In the genomic region with DNA sequence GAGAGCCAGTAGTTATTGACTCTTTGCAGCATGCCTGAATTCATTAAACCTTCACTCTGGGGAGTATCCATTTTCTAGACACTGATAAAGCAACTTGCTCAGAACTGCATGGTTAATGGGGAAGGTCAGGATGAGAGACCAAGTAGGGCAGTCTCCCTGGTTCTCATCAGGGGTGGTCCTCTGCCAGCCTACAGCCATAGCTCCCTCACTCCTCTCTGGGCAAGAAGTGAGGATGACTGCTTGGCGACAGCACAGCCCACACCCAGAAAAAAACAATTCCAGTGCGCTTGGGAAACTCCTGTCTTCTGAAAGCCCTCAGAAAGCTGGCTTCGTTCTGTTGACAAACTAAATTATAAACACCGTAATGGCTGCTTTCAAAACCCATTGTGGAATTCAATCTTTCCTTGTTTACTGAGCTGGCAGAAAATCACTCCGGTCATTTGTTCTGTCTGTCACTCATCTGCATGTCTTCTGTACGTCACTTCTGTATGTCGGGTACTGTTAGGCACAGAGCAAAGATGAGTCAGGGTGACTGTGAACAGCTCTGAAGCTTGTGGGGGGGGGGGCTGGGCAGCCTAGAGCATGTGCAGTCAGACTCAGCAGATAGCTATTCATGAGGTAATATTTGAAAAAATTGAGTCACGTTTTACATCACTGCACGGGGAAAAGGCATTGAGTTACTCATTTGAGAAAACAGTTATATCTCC, we compare ENCODE assay signal across 23 mouse cellular contexts. TPM values are rescaled to one million over a fixed set of nuclear protein-coding genes. Genes with fewer than 3 reads are reported as not detected.
DNase-seq lines count a peak whose midpoint lies in the region; ATAC-seq and TF ChIP-seq lines count a peak whose summit lies in the region.
"Had no signal": no experiment of that assay in that cellular context is flagged by ENCODE, and none has a peak within 500 bp of the region (broad histone marks: within the 10 kb centered on the region; RNA-seq: fewer than 3 reads in every experiment).

No protein-coding gene starts in this region.

- peak; percentile 72 for ATAC-seq in liver, postnatal 0 days
- ATAC-seq in liver, embryonic 12.5 days, result no peak
- ATAC-seq in forebrain, postnatal 0 days, result no peak
- no peak for ATAC-seq in megakaryocyte, adult 5-6 weeks (ENCODE audit: poor library complexity, severe bottlenecking)
- ATAC-seq: forebrain, embryonic 16.5 days; intestine, embryonic 15.5 days; midbrain, embryonic 15.5 days had no signal

- no peaks in the 10 kb centered on the region for H3K36me3 ChIP-seq in liver, postnatal 0 days (replicated peaks; ENCODE audit: insufficient read depth, low read length)
- no peaks in the 10 kb centered on the region for H3K36me3 ChIP-seq in liver, embryonic 12.5 days
- H3K36me3 ChIP-seq in forebrain, postnatal 0 days (ENCODE audit: insufficient read depth), result no peaks in the 10 kb centered on the region
- H3K36me3 ChIP-seq: embryonic facial prominence, embryonic 12.5 days; heart, embryonic 12.5 days; hindbrain, embryonic 15.5 days; intestine, embryonic 15.5 days; limb, embryonic 10.5 days; liver, embryonic 13.5 days; midbrain, embryonic 15.5 days had no signal

- no peak overlapping the region for H3K27ac ChIP-seq in liver, postnatal 0 days (ENCODE audit: low read depth)
- H3K27ac ChIP-seq in liver, embryonic 12.5 days, result no peak overlapping the region
- H3K27ac ChIP-seq in forebrain, postnatal 0 days (ENCODE audit: low read depth, low read length), result no peak overlapping the region
- H3K27ac ChIP-seq: embryonic facial prominence, embryonic 12.5 days; hindbrain, embryonic 15.5 days; intestine, embryonic 15.5 days; limb, embryonic 10.5 days; liver, embryonic 13.5 days; midbrain, embryonic 15.5 days; stomach, postnatal 0 days had no signal

- 66% methylated on average over 9 of the region's 9 CpGs for WGBS in liver, postnatal 0 days (ENCODE audit: insufficient replicate concordance)
- 67% methylated on average over 9 of the region's 9 CpGs for WGBS in liver, embryonic 12.5 days (ENCODE audit: insufficient replicate concordance)
- WGBS in forebrain, postnatal 0 days, result 65% methylated on average over 9 of the region's 9 CpGs

- H3K4me1 ChIP-seq in liver, postnatal 0 days (ENCODE audit: insufficient read depth), result peaks cover 8% of the 10 kb centered on the region
- peaks cover 9% of the 10 kb centered on the region; the same call in 1 of the 2 replicates for H3K4me1 ChIP-seq in liver, embryonic 12.5 days
- peaks cover 5% of the 10 kb centered on the region; the same call in 1 of the 2 replicates for H3K4me1 ChIP-seq in forebrain, postnatal 0 days (ENCODE audit: insufficient read depth)

- no peak overlapping the region for H3K4me2 ChIP-seq in liver, postnatal 0 days (ENCODE audit: low read depth, low read length)
- H3K4me2 ChIP-seq in liver, embryonic 12.5 days, result no peak overlapping the region
- H3K4me2 ChIP-seq in forebrain, postnatal 0 days (ENCODE audit: low read depth), result no peak overlapping the region
- H3K4me2 ChIP-seq: embryonic facial prominence, embryonic 12.5 days; heart, embryonic 12.5 days; hindbrain, embryonic 15.5 days; intestine, embryonic 15.5 days; liver, embryonic 13.5 days; midbrain, embryonic 15.5 days had no signal

- no peak for DNase-seq in liver, postnatal 0 days
- DNase-seq in 3T3-L1 (ENCODE audit: low read depth, low spot score), result peak; percentile 76
- DNase-seq in Muller cell, postnatal 12 days (ENCODE audit: inconsistent ontology term), result peak; percentile 82
- peak; percentile 25 for DNase-seq in fibroblast of lung, adult 2 months (ENCODE audit: low read depth)
- DNase-seq in forebrain, postnatal 0 days, result no peak
- DNase-seq: cerebellum, adult 9-10 months; heart, postnatal 14 days; kidney, postnatal 4 days; layer of hippocampus, adult 9-11 months; liver, embryonic 13.5 days; right cerebral cortex, postnatal 4 days had no signal

- no peaks in the 10 kb centered on the region for H3K9me3 ChIP-seq in liver, postnatal 0 days (ENCODE audit: low read length)
- no peaks in the 10 kb centered on the region for H3K9me3 ChIP-seq in liver, embryonic 12.5 days (replicated peaks)
- H3K9me3 ChIP-seq in forebrain, postnatal 0 days (ENCODE audit: low read length), result no peaks in the 10 kb centered on the region
- H3K9me3 ChIP-seq: embryonic facial prominence, embryonic 12.5 days; heart, embryonic 12.5 days; hindbrain, embryonic 15.5 days; intestine, embryonic 15.5 days; limb, embryonic 10.5 days; liver, embryonic 13.5 days; midbrain, embryonic 15.5 days had no signal

- no peak for TF ChIP-seq EP300 in liver, postnatal 0 days (IDR thresholded peaks at IDR 0.05; ENCODE audit: low read depth)

- H3K4me3 ChIP-seq in liver, postnatal 0 days (ENCODE audit: low read depth, low read length), result no peak overlapping the region
- H3K4me3 ChIP-seq in liver, embryonic 12.5 days, result no peak overlapping the region
- H3K4me3 ChIP-seq in forebrain, postnatal 0 days (ENCODE audit: low read depth, low read length), result no peak overlapping the region
- H3K4me3 ChIP-seq: embryonic facial prominence, embryonic 12.5 days; heart, embryonic 12.5 days; hindbrain, embryonic 15.5 days; intestine, embryonic 15.5 days; limb, embryonic 10.5 days; liver, embryonic 13.5 days; midbrain, embryonic 15.5 days had no signal

- no peaks in the 10 kb centered on the region for H3K27me3 ChIP-seq in liver, postnatal 0 days (ENCODE audit: insufficient read depth, low read length)
- no peaks in the 10 kb centered on the region for H3K27me3 ChIP-seq in liver, embryonic 12.5 days (replicated peaks)
- no peaks in the 10 kb centered on the region for H3K27me3 ChIP-seq in forebrain, postnatal 0 days (ENCODE audit: insufficient read depth, low read length)
- H3K27me3 ChIP-seq: embryonic facial prominence, embryonic 12.5 days; heart, embryonic 12.5 days; hindbrain, embryonic 15.5 days; intestine, embryonic 15.5 days; liver, embryonic 13.5 days; midbrain, embryonic 15.5 days had no signal

- TF ChIP-seq CTCF in liver, postnatal 0 days (IDR thresholded peaks at IDR 0.05; ENCODE audit: low read depth), result no peak
- no peak for TF ChIP-seq CTCF in forebrain, postnatal 0 days (IDR thresholded peaks at IDR 0.05; ENCODE audit: low read depth)

- no peak overlapping the region for H3K9ac ChIP-seq in liver, postnatal 0 days (replicated peaks)
- no peak overlapping the region for H3K9ac ChIP-seq in liver, embryonic 12.5 days
- H3K9ac ChIP-seq in forebrain, postnatal 0 days, result no peak overlapping the region
- H3K9ac ChIP-seq: embryonic facial prominence, embryonic 12.5 days; heart, embryonic 12.5 days; hindbrain, embryonic 15.5 days; intestine, embryonic 15.5 days; liver, embryonic 13.5 days; midbrain, embryonic 15.5 days had no signal

RNA-seq across cellular contexts. Expression of gene Cep85l, which starts 15.3 kb away (rescaled TPM):
- 2.5 and 5.4 TPM in 2 replicates for polyA plus RNA-seq in liver, postnatal 0 days (2015; fragmentation: Nextera tagmentation; extraction: Ambion mirVana)
- 2.4 and 2.5 TPM in 2 replicates for polyA plus RNA-seq in liver, embryonic 12.5 days (2016; fragmentation: Nextera tagmentation; extraction: Ambion mirVana)
- 12.7 and 18.2 TPM in 2 replicates for total RNA-seq in forebrain, postnatal 0 days (2014; rRNA removed)
- polyA plus RNA-seq in forebrain, postnatal 0 days (2015; fragmentation: Nextera tagmentation; extraction: Ambion mirVana), result 4.9 and 6.9 TPM in 2 replicates
- 24.1 and 24.6 TPM in 2 replicates for total RNA-seq in megakaryocyte, adult 5-6 weeks (2015)
- 32.9 and 33.4 TPM in 2 replicates for total RNA-seq in megakaryocyte, adult 5-6 weeks (2017)

RNA-seq across cellular contexts. Expression of gene Pln, which starts 57.6 kb away (rescaled TPM):
- 0.22 and 0.40 TPM in 2 replicates for polyA plus RNA-seq in liver, postnatal 0 days (2015; fragmentation: Nextera tagmentation; extraction: Ambion mirVana)
- 0.50 and 0.61 TPM in 2 replicates for polyA plus RNA-seq in liver, embryonic 12.5 days (2016; fragmentation: Nextera tagmentation; extraction: Ambion mirVana)
- 0.38 and 0.67 TPM in 2 replicates for total RNA-seq in forebrain, postnatal 0 days (2014; rRNA removed)
- polyA plus RNA-seq in forebrain, postnatal 0 days (2015; fragmentation: Nextera tagmentation; extraction: Ambion mirVana), result 0.18 and 0.40 TPM in 2 replicates
- not detected in 2 replicates for total RNA-seq in megakaryocyte, adult 5-6 weeks (2015)
- 0.08 TPM in 1 of 2 replicates, not detected in the other for total RNA-seq in megakaryocyte, adult 5-6 weeks (2017)
- total RNA-seq: ES-E14; neutrophil, adult 5-6 weeks had no signal

Comparison
In these comparisons a context has a peak if more than half of its experiments do, and no peak if none do; other contexts are left out.
1. DNase-seq: peak in 3T3-L1 (single experiment), Muller cell, postnatal 12 days (single experiment) and fibroblast of lung, adult 2 months (single experiment); none in liver, postnatal 0 days (single experiment) and forebrain, postnatal 0 days (single experiment).